Mouse (Mus musculus): ENCODE measurements at regions not wholly inside any gene's neighbourhood (a gene's known extent, or its start where the extent isn't known, plus 50 kb on each side); places are given as distances from the start of the nearest gene placed in this dataset.

DNA sequence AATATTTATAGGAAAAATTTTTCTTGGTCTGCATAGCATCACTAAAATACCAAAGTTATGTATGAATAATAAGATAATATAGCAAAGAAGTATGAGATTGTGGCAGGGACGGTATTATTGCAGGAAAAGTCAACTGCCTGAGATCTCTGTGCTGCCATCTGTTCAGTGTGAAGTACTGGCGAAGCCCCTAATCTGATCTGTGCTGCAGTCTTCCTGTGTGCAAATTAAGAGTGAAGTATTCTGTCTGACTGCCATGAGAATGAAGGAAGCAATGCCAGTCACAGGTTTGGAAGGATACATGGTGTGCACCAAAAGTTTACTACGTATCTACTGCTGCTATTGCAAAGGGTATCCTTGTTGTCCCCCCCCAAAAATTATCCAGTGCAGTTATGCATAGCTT, 501.5 kb downstream of the Rab28 start:
- DNase-seq (ENCODE audit: low spot score), result no peak

DNA sequence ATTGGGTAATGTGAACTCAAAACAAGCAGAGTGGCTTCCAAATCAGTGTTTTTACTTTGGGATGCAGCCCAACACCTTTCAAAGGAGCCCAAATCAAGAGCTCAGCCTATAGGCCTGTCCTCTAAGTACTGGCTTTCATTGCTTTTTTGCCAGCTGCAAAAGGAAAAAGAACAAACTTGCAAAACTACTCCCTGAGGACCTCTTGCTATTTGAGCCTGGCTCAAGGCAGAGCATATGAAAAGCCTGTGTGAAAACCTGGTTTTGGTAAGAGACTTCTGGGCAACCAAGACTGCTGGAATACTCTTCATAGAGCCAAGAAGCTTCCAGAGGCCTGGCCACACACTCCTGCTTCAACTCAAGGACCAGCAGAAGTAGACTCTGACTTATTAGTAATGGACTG, 503.5 kb downstream of the Rab28 start:
- DNase-seq (ENCODE audit: low spot score), result no peak

DNA sequence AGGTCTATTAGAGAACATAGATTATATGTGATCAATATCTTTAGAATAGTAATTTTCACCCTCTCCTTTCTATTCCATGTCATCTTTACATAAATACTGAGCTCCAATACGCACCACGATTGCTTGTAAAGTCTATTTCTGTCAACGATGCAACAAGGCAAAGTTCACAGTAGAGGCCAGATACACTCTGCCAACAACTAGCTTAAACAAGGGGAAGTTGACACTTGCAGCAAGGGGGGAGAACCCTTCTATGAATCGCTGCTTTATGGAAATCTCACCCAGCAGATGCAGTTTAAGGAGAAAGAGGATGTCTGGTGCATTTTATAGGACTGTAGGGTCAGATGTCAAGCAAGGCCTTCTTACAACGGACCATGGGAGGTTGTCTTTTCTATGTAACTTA, 520.8 kb downstream of the Rab28 start:
- no peak for DNase-seq (ENCODE audit: low spot score)

DNA sequence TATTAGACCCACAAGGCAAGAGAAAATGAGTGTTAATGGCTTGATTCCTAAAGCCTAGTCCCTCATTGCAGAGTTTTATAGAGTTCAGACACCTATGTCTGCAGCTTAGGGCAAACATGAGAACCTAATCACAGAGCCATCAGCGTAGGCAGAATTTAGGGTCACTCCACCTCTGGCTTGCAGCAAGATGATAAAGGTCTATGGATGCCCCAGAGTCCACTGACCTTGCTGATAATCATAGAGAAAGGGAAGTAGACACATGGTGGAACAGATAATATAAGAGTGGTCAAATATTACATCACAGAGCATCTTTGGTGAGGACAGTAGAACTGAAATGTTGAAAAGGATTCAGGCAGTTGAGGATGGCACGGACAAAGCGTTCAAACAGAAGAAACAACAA, 530.7 kb downstream of the Rab28 start:
- no peak for DNase-seq (ENCODE audit: low spot score)

DNA sequence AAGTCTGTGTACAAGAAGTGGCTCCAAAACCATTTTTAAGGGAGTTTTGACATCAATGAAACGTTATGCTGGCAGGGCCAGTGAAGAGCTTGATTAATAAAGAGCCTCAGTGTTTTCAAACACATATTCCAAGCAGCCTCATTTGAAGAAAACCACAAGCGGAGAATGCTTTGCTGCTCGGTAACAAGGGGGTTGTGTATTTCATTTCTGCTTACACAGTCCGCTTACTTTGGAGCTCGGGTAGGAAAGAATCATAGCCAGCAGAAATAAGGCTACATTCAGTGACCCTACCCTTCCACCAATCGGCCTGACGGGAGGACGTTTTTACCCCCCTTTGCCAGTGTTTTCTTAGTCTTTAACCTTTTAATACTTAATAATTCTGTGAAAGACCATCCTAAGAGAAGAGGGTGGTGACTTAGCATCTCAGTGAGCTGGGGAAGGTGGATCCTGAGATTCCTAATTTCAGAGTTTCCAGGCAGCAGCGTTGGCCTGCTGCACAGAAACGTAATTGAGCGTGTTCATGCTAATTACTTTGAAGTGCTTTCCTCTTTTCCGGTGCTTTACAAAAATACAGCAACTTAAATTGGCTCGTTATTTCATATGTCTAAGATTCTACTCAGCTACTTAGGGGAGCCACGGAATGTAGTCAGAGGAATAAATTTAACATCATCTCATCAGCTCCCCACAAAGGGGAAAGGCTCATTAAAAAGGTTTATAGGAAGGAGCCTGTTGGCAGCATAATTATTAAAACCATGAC, 541.9 kb downstream of the Rab28 start:
- no peak for DNase-seq (ENCODE audit: low spot score)

DNA sequence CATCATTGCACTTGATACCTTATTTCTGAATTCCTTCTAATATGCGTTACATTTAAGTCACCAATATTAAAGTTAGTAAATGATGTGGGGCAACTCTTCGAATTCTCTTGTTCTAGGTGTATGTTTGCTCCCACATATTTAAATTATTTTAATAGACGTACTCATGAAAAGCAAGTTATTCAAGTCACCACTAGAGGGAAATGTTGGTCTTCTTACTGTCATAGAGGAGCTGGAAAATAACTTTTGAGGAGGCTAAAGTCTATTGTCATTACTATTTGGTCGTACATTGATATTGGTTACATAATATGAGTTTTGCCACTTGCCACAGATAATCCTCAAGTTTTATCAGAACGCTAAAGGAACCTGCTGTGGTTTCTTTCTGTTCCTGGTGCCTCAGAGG, 582.9 kb downstream of the Rab28 start:
- DNase-seq (ENCODE audit: low spot score), result no peak

DNA sequence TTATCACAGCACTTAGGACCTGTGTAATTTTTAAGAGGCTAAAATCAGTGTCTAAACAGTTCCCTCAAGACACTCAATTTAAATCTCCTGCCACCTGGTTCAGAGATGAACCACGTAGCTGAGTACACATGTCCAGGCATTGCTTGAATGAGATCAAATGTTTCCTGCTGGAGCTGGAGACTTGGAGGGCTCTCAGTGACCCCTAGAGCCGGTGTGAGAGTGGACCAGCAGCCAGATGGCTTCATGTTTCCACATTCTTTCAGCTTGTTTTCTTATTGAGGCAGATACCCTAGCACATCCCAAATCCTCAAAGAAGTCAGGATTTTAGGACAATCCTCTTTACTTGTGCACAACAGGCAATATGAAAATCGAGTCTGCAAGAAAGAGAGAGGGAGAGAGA, 590.3 kb downstream of the Rab28 start:
- DNase-seq (ENCODE audit: low spot score), result no peak

DNA sequence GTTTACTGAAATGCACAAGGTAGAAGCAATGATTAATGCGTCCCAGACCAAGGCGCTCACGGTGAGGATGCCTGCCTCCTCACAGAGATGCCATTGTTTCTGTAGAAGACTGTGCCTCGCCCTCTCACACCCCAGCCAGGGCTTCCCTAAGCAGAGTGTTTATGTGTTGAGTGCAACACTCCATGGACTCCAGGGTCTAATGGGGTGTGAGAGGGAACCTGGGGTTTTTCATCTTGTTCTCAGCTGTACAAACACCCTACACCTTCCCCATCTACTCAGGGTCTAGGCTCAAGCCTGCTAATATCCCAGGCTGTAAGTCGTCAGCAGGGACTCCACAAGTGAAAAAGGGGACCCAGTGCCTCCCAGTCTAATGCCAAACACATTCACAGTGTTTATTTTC, 620.2 kb downstream of the Rab28 start:
- no peak for DNase-seq (ENCODE audit: low spot score)

DNA sequence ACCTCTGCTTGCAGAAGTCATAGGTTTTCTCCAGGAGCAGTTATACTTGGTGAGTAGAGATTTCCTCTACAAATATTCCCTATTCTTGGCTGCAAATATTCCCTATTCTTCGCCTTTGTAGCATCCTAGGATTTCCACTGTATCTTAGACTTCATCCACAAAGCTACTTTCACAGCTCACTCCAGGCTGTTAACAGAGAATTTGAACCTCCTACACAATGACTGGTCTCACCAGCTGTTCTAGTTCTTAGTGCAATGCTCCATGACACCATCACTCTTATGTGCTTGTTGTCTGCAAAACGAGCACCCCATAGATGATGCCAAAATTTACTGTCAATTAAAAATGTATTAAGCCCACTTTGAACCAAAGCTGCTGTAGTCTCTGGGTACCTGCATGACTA, 631.5 kb downstream of the Rab28 start:
- no peak for DNase-seq (ENCODE audit: low spot score)

DNA sequence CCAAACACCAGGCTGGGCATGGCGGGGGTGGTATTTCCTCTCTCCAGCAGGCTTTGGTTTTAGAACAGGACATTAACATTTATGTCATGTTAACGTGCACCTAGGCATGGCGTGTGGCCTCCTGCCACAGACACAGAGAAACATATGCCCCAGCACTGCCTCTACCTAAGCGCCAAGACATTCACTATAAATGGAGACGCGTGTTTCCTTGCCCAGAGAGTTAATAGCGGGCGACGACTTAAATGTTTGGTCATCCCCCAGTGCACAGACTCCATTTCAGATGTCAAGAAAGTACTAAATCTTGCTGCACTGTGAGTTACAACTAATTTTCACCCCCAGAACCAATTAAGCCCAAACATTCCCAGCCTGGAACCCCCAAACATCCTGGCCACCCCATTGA, 646.3 kb downstream of the Rab28 start:
- no peak for DNase-seq (ENCODE audit: low spot score)

DNA sequence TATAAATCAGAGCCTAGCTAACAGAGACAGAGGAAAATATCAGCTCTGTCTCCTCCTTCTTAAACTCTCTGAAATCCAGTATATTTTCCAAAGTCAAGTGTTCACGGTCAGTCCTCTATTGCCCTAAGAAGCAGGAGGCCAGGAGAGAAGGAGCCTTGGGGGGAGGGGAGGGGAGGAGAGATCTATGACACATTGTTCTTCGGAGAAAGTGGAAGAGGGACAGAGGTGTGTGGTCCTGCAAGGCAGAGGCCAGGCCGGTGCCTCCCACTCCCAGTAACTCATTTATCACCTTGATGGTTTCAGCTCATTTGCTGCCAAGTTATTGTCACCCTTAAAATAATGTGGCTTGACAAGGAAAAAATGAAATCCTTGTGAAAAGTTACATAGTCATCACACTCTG, 646.7 kb downstream of the Rab28 start:
- no peak for DNase-seq (ENCODE audit: low spot score)

DNA sequence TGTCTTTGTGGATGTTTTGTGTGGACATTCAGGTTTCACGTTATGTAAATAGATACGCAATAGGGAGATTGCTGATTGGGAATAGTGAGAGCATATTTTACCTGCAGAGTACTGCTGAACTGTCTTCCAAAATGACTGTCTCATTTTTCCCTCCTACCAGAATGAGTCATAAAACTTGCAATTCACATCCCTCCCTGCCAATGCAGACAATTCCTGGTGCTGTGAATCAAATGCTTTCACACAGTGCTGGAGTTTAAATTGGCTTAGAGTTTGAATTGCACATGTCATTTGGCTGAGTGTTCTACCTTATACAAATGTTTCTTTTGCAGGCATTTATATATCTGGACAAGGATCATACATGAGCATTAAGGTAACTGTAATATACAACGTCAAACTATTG, 649.9 kb downstream of the Rab28 start:
- DNase-seq (ENCODE audit: low spot score), result no peak

DNA sequence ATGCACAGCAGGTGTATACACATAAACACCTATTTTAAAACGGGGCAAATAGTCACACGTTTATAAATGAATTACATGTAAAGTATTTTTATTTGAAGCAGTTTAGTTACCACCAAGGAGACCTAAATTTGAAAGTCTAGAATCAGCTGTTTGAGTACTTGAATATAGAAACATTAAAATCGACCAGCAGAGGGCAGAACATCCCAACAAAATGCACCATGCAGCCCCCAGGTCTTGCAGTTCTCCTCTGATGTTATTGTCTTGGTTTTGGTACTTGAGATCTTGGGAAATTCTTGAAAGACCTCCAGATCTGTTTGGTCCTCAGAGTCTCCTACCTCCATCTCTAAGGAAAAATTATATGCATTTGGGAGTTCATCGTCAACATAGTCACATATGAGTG, 656.0 kb downstream of the Rab28 start:
- no peak for DNase-seq (ENCODE audit: low spot score)

DNA sequence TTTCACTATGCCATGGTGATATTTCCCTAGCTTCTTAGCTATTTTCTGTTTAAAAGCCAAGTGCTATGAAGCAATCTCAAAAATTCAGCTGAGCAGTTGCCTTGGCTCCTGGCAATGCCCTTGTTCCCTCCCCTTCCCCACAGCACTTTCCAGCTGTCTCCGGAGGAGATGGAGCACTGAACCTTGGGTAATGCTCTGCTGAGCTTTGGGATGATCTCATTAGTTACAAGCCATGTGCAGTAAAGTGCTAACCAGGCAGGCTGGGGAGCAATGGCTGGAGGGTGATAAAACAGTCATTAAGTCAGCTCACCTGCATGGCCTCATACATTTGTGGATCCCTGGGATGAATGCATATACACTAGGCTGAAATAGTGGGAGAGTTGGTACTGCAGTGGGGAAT, 659.4 kb downstream of the Rab28 start:
- DNase-seq (ENCODE audit: low spot score), result no peak

DNA sequence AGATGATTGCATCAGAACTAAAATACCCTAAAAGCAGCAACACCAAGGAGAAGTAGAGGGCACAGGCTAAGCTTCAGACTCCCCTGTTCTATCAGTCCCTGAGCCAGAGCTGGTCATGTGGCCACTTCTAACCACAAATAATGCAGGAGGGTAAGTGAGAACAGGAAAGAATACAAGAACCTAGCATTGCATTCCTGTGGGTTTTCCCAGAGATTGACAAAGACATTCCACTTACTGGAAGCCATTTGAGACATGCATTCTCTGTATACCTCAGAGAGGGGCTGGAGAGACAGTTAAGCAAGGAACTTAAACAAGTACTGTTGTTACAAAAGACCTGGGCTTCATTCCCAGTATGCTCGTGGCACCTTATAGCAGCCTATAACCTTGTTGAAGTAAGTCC, 662.7 kb downstream of the Rab28 start:
- DNase-seq (ENCODE audit: low spot score), result no peak

DNA sequence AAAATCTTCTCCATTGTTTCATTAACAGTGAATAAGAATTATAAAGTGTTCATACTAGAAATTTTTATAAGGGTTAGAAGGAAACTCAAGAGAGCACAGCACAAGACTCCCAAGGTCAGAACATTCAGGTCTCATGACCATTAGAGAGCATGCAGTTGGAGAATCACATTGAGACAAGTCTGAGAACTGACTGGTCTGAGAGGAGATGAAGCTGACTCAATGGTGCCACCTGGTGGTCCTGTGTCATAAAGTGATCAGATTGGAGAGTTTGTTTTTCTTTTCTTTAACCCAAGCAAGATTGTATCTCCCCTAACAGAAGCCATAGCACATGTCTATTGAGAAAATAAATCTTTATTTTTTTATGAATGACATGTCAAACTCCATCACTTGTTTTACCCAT, 663.5 kb downstream of the Rab28 start:
- peak; percentile 6 for DNase-seq (ENCODE audit: low spot score)

DNA sequence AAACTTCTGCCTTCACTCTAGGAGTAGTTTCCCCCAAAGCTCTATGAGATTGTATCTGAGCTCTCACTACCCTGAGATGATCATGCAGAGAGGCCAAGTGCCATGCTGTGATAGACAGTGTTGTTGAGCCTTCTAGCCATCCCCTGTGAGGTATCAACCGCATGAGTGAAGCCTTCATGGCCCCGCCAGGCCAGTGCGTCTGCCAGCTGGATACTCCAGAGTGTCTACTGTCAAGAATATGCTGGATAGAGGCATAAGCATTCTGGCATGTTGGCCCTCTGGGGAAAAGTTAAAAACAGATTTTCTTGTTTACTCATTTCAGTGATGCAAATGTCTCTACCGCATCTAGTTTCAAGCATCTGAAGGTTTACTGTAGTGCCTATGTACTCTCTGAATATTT, 669.2 kb downstream of the Rab28 start:
- DNase-seq (ENCODE audit: low spot score), result no peak

DNA sequence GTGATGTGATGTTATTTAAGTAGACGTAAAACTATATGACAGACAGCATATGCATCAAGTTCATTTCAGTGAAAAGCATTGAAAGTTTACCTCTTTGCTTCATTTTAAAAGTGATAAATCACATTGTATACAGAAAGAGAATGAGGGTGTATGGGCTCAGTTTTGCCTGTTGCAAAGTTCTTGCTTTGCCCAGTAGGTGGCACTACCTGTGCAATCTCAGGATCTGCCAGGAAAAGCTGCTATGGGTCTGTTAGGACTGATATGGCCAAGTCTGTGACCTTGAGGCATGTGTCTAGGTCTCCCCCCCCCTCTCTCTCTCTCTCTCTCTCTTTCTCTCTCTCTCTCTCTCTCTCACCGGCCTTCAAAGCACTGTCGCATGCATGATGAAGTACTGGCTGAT, 701.3 kb downstream of the Rab28 start:
- no peak for DNase-seq (ENCODE audit: low spot score)

DNA sequence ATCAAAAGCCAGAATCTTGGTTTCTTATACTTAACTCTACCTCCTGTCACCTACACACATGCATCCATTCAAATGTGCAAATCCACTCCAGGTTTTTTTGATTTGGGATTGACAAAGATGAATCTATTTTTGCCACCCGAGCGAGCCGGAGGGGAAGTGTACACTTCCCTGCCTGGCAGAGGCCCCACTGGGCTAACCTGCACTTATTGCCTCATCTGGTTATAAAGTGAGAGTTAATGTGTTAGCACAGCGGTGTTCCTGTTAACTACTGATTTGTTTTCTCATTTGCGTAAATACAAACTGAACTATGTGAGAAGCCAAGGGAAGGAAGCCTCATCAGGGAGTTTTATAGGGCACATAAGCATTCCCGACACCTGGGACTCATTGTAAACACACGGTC, 721.4 kb downstream of the Rab28 start:
- DNase-seq (ENCODE audit: low spot score), result no peak

DNA sequence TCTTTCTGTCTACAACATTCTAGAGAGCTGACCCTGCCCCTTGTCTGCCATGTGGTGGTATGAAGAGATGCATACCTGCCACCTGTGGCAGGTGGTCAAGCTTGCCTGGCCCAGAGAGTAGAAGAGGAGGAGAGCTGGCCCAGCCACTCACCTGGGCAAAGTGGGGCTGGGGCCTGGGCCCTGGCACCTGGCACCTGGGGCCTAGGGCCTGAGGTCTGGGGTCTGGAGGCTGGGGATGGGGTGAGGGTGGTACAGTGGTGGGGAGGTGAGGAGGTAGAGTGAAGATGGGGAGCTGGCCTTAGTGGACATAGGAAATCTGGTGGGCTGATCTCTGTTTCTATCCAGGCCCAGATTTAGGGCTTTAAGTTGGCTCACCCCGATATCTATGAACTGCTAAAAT, 733.1 kb downstream of the Rab28 start:
- no peak for DNase-seq (ENCODE audit: low spot score)

DNA sequence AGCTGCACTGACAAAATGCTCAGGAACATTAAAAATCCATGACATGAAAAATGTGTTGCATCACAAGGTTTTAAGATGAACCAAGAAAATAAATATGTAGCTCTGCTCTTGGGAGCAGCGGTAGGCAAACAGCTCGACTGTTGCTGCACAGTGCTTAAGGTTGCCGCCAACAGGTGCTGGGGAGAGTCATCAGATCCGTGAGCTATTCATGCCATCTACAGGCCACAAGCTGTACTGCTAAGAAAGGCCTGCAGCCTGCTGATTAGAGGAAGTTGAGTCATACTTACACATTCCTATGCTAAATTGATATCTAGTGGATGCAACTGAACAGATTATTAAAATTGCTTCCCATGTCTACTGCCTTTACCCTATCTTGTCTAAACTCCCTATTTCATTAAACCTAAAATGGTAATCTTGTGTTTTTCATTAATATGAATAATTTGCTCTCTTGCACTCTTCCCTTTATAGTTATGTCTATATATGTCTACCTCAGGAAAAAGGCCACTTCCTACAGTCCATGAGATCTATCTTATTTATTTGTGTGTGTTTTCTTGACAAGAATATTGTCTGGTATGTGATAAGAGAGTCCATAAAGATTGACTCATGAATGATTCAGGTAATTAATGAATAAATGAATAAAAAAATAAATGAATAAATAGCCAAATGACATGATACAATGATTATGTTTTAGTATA, 754.9 kb downstream of the Rab28 start:
- DNase-seq (ENCODE audit: low spot score), result peak; percentile 5

DNA sequence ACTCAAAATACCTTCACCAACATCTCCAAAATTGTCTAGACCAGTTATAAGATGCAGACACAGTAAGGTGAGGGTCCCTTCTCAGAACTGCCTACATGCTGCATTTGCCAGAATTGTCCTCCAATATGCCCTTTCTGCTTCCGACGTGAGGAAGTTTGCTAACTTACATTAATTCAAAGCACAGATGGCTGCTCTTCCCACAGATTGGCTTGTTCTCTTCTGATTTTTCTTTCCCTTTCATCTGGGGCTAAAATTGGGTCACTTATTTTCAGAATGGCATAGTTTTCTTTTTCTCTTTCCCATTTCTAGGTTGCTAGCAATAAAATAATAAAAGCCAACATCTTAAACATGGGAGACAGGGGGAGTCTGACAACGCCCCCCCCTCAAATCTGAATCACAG, 778.8 kb downstream of the Rab28 start:
- no peak for DNase-seq (ENCODE audit: low spot score)

DNA sequence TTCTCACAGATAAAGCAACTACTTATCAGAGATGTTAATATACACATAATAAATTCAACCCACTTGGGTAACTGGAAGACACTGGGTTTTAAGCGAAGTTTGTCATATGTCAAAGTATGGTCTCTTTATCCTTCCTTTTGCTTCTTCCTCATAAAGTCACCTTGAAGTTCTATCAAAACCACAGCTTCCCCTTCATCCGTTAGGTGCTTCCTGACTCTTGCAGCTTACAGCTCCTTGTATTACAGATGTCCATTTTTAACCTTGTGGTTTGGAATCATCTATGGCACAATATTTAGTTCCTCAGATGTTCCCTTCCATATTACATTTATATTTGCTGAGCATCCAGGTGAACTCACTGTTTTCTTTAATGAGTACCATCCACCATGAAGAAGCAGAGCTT, 787.0 kb downstream of the Rab28 start:
- no peak for DNase-seq (ENCODE audit: low spot score)

DNA sequence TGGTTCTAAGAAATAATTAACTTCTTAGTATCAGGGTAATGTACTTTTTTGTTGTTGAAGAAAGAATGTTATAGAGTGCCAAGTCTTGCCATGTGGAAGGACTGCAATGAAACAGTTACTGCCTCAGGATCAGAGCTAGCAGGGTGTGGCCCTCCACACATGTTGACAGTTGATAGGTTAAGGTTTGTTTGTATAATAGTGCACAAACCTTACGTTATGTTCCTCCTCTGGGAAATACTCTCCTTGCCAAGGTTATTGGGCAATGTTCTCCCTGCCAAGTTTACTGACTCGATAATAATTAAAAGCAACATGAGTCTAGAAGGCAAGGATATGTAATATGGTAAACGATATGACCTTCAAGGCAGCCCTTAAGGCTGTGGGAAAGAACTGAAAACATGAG, 799.2 kb downstream of the Rab28 start:
- DNase-seq (ENCODE audit: low spot score), result no peak
